Mouse (Mus musculus) heart, adult 2 months (tissue): ENCODE measurements at regions not wholly inside any gene's neighbourhood (a gene's known extent, or its start where the extent isn't known, plus 50 kb on each side); places are given as distances from the start of the nearest gene placed in this dataset.

ENCODE experiments used
- DNase-seq, 2 experiments: peaks; one replicate each; pipeline ENCODE4 v3.0.0; 2021
- H3K27ac ChIP-seq: fragments of 200-600 bp; 2 replicates; pipeline ENCODE4 v1.8.1; 2022
- H3K27me3 ChIP-seq: fragments of 200-500 bp; 2 replicates; pipeline ENCODE4 v1.6.1; 2012; ENCODE audit warnings: mild to moderate bottlenecking, low read length, inconsistent platforms, mixed read lengths; ENCODE audit not compliant: control insufficient read depth, insufficient read depth
- H3K36me3 ChIP-seq: fragments of 200-500 bp; 2 replicates; pipeline ENCODE4 v1.6.1; 2012; ENCODE audit warnings: low read length, inconsistent platforms; ENCODE audit not compliant: control insufficient read depth, insufficient read depth
- H3K4me1 ChIP-seq: fragments of 200-500 bp; 2 replicates; pipeline ENCODE4 v1.6.1; 2011; ENCODE audit warnings: low read length; ENCODE audit not compliant: control insufficient read depth, insufficient read depth
- H3K4me3 ChIP-seq: fragments of 200-600 bp; 2 replicates; pipeline ENCODE4 v1.8.1; 2022
- H3K79me2 ChIP-seq: fragments of 200-500 bp; replicated peaks from 2 replicates; pipeline ENCODE4 v1.6.1; 2012; ENCODE audit warnings: mild to moderate bottlenecking, inconsistent platforms, low read length, moderate library complexity, mixed read lengths; ENCODE audit not compliant: control insufficient read depth, insufficient read depth
- H3K9ac ChIP-seq: fragments of 200-500 bp; 2 replicates; pipeline ENCODE4 v1.6.1; 2012; ENCODE audit warnings: low read depth, mild to moderate bottlenecking, control low read depth, inconsistent platforms, low read length, mixed read lengths
- CTCF ChIP-seq: fragments of 200-600 bp; IDR thresholded peaks from 2 replicates; pipeline ENCODE4 v1.8.1; 2022; ENCODE audit warnings: antibody characterized with exemption, mild to moderate bottlenecking, moderate library complexity
- EP300 ChIP-seq: fragments of 200-500 bp; IDR thresholded peaks from 2 replicates; pipeline ENCODE4 v1.6.1; 2011; ENCODE audit warnings: low read depth, low read length, control low read depth; ENCODE audit not compliant: insufficient read depth
- POLR2A ChIP-seq: fragments of 200-500 bp; IDR thresholded peaks from 2 replicates; pipeline ENCODE4 v1.6.1; 2011; ENCODE audit warnings: mild to moderate bottlenecking, low read depth, low read length, control low read depth; ENCODE audit not compliant: insufficient read depth
- WGBS: fragments of 180-500 bp; shearing (Covaris S2); methylation state at CpG from one replicate; pipeline ENCODE4 v1.1.7; 2018; 5-methylcytosine and 5-hydroxymethylcytosine counted together
- intact Hi-C: fragments of 180-260 bp; cut with DNase I; formaldehyde crosslinking; loops from one replicate; pipeline ENCODE4 v1.15.1; 2025

DNA sequence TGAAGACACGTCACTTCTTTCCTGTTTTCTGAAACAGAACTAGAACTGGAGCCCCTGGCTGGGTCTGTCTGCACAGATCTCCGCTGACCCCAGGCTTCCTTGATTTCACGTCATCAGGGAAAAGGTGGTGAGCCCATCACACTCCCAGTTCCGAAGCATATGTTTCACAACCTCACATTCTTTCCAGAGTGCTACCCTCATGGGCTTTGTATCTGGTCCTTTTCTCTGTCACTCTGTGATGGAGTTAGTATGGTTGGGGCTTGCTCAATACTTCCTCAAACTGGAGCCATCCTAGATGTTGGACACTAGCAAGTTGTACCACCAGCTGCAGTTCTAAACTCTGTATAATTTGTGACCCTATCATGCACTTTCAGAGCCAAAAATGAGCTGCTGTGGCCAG is 125.8 kb upstream of the Cox10 start:
- TF ChIP-seq CTCF, result no peak
- TF ChIP-seq EP300, result no peak
- no peak for TF ChIP-seq POLR2A
- H3K4me1 ChIP-seq, result peaks cover 5% of the 10 kb centered on the region
- intact Hi-C loops, result no loop called here
- H3K9ac ChIP-seq, result no peak overlapping the region
- no peaks in the 10 kb centered on the region for H3K27me3 ChIP-seq
- no peak overlapping the region for H3K4me3 ChIP-seq
- no peaks in the 10 kb centered on the region for H3K79me2 ChIP-seq
- 59% methylated on average over 4 of the region's 4 CpGs for WGBS
- H3K36me3 ChIP-seq, result no peaks in the 10 kb centered on the region
- DNase-seq, result no peak
- H3K27ac ChIP-seq, result no peak overlapping the region

DNA sequence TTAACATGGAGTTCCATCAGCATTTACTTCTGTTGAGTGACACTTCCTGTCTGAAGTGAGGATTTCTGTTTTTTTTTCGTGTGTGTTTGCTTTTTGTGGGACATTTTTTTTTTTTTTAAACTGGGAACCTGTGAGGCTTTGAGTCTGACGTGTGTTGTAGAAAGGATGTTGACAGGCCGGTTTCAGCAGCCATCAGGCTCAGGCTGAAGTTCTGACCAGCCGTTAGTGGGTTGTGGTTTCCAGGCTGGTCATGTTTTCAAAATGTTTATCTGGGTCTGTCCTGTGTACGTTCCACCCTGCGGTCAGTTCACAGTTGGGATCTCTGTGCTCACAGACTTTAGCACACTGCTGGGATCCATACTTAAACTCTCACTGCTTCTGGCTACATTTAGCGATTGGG is 125.0 kb upstream of the Cox10 start:
- no peaks in the 10 kb centered on the region for H3K36me3 ChIP-seq
- no peak for DNase-seq
- H3K4me3 ChIP-seq, result no peak overlapping the region
- peaks cover 5% of the 10 kb centered on the region for H3K4me1 ChIP-seq
- 38% methylated on average over 7 of the region's 7 CpGs for WGBS
- TF ChIP-seq POLR2A (no peak), EP300 (no peak), CTCF (no peak)
- no peak overlapping the region for H3K9ac ChIP-seq
- H3K27me3 ChIP-seq, result no peaks in the 10 kb centered on the region
- no peaks in the 10 kb centered on the region for H3K79me2 ChIP-seq
- intact Hi-C loops, result no loop called here
- H3K27ac ChIP-seq, result no peak overlapping the region

DNA sequence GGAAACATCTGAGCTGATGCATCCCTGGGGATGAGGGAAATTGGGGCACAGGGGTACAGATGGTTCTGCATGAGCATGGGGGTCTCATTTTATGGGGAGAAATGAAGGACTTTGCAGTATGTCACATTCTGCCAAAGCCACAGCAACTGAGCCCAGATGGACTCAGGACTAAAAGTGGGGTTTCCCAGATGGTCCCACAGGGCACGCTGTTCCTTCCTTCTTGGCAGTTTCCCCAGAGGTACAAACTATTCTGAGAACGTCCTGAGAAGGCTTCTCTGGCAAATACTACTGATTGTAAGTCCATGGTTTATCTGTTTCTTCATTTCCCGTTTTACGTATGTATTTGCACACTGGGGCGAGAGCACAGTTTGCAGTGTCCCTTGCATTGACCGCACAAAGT is 121.6 kb upstream of the Cox10 start:
- H3K79me2 ChIP-seq, result no peaks in the 10 kb centered on the region
- TF ChIP-seq CTCF (no peak), EP300 (no peak), POLR2A (no peak)
- intact Hi-C loops, result no loop called here
- no peak overlapping the region for H3K4me3 ChIP-seq
- DNase-seq, result no peak
- peaks cover 3% of the 10 kb centered on the region; the same call in 1 of the 2 replicates for H3K4me1 ChIP-seq
- H3K27me3 ChIP-seq, result no peaks in the 10 kb centered on the region
- no peak overlapping the region for H3K27ac ChIP-seq
- H3K36me3 ChIP-seq, result no peaks in the 10 kb centered on the region
- 57% methylated on average over 6 of the region's 6 CpGs for WGBS
- no peak overlapping the region for H3K9ac ChIP-seq

DNA sequence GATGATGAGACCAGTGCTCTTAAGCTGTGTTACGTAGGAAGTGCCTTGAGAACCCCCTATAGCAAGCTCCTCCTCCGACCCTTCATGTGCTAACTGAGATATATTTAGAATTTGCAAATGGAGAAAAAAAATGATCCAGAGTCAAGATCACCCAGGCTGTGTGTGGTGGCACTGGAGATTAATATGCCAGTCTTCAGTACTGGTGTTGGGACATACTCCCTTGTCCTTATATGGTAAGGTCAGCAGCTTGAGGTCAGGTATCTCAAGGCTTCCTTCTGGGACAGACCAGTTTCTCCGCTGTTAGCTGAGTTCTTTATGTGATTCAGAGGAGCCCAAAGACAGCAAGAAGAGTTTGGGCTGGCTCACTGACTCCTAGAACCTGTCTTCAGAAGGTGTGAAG is 116.0 kb upstream of the Cox10 start:
- Histone ChIP-seq H3K4me3 (no peak overlapping the region), H3K27ac (no peak overlapping the region), H3K9ac (no peak overlapping the region), H3K36me3 (no peaks in the 10 kb centered on the region), H3K79me2 (no peaks in the 10 kb centered on the region), H3K4me1 (no peaks in the 10 kb centered on the region), H3K27me3 (no peaks in the 10 kb centered on the region)
- 79% methylated on average over 3 of the region's 3 CpGs for WGBS
- no peak for DNase-seq
- TF ChIP-seq EP300 (no peak), CTCF (no peak), POLR2A (no peak)
- intact Hi-C loops, result no loop called here

DNA sequence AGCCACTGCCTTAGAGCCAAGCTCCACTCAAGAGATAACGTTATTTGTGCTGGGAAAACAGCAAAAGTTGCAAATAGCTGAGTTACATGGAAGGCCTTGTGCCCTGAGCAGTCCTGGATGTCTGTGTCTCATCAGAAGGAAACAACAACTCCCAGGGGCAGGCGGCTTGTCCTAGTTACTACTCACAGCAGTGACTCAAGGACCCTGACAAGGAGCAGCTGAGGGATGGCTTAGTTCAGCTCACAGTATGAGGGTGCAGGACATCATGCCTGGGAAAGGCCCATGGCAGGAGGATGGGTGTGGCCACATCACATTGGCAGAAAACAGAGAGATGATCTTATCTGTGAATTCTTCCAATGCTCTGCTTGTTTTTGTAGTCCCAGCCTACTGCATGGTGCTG is 109.4 kb upstream of the Cox10 start:
- H3K79me2 ChIP-seq, result no peaks in the 10 kb centered on the region
- intact Hi-C loops, result no loop called here
- 53% methylated on average over 2 of the region's 2 CpGs for WGBS
- peak in 1 of 2 experiments; percentile 8 for DNase-seq
- no peak overlapping the region for H3K4me3 ChIP-seq
- no peaks in the 10 kb centered on the region for H3K36me3 ChIP-seq
- H3K27ac ChIP-seq, result no peak overlapping the region
- no peaks in the 10 kb centered on the region for H3K4me1 ChIP-seq
- H3K27me3 ChIP-seq, result no peaks in the 10 kb centered on the region
- H3K9ac ChIP-seq, result no peak overlapping the region
- 0 out of 2 replicates have a peak, but pooled peaks have one; percentile 36 for TF ChIP-seq EP300
- no peak for TF ChIP-seq CTCF

DNA sequence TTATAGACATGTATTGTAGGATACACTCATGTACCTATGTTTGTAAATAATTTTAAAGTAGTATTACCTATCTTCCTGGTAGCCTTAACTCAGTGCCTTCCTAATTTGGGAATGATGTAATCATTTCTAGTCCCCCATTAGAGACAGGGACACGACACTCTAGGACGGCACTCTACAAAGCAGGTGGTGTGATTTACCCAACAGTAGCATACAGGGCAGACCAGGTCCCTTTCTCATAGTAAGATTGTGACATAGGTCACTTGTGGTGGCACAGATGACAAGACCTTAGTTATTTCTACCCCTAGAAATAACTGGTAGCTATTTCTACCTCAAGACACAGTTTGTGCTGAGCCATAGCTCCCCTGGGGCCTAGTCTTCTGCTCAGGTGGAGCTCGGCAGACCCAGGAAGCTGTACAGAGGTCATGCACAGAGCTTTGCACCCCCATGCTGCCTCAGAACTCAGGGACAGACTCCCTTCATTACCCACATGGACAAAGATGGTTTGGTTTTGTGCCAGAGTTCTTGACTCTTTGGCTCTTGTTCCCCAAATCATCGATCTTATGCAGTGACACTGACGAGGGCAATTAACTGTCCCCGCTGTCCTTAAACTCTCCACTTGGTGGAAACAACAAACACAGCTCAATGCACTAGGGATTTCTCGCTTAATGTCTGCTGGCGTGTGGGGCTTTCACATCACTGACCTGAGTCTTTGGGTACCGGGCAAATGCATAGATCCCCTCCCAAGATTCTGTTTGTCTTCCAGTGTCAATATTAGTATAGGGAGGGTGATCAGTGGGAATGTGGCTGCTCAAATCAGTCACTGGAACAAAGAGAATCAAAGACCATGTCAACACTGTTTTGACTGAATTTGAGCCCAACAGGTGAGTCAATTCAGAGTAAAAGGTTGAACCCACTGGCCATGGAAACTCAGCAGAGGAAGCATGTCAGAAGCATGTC is 108.5 kb upstream of the Cox10 start:
- TF ChIP-seq EP300 (no peak), CTCF (no peak), POLR2A (no peak)
- H3K4me1 ChIP-seq, result no peaks in the 10 kb centered on the region
- no peaks in the 10 kb centered on the region for H3K79me2 ChIP-seq
- no peaks in the 10 kb centered on the region for H3K27me3 ChIP-seq
- H3K36me3 ChIP-seq, result no peaks in the 10 kb centered on the region
- intact Hi-C loops, result no loop called here
- no peak for DNase-seq
- 84% methylated on average over 9 of the region's 9 CpGs for WGBS
- no peak overlapping the region for H3K9ac ChIP-seq
- H3K27ac ChIP-seq, result no peak overlapping the region
- no peak overlapping the region for H3K4me3 ChIP-seq
